Mouse (Mus musculus) gastrocnemius, postnatal 14 days (tissue): Measurements from ENCODE around the gene Kifc1. TPM values are rescaled to one million over a fixed set of nuclear protein-coding genes. Genes with fewer than 3 reads are reported as not detected.
A peak's percentile ranks its signal among the peaks of the same experiment; 100 is the strongest.

Source experiments
- DNase-seq: peaks from one replicate; pipeline ENCODE4 v3.0.0; 2021; ENCODE audit warnings: mixed read lengths
- intact Hi-C: fragments of 180-260 bp; cut with DNase I; formaldehyde crosslinking; loops from one replicate; pipeline ENCODE4 v1.15.1; 2025; ENCODE audit warnings: low total_unique reads
- long read RNA-seq, 2 experiments: library from polyadenylated mRNA; stranded (forward); transcript quantifications; one replicate each; pipeline ENCODE4 v2.0.0; 2021
- total RNA-seq, 2 experiments: library from RNA; stranded (reverse); gene quantifications; 2 replicates each; pipeline ENCODE4 v1.2.3; 2021

Gene Kifc1
- total RNA-seq = 1 to 10 TPM; 3.3 to 4.4 TPM
- long read RNA-seq, experiment 1, partial matches to known transcripts = 0 of 2 reads
- long read RNA-seq, experiment 1, other reads (novel, unspliced or antisense) = 0 of 2 reads
- long read RNA-seq, experiment 2, transcript Kifc1-204 (11 exons, 2,357 nt) = major isoform, 6 of 8 reads
- long read RNA-seq, experiment 2, partial matches to known transcripts = 0 of 8 reads
- long read RNA-seq, experiment 2, other reads (novel, unspliced or antisense) = 2 of 8 reads

DNA sequence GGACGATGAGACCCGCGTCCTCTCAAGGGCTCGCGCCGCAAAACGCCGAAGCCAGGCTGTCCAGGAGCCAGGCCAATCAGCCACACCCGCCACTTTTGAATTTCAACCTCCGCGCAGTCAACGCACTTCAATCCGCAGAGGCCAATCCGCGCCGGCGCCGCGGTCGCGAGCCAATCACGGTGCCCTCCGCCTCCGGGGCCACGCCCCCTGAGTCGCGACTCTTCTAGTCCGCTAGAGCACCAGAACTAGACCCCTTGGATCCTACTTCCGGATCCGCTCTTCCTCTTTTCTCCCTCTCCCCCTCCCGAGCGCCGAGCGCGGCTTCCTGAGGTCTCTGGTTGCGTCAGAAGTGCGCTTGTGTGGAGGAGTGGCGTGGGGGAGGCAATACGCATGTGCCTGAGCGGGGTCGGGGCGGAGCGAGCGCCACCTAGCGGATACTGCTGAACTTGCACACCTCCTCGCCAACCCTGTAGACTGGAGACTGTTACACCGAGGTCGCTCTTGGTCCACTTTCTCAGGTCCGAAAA is at the start of gene Kifc1:
Kifc1 (minus strand) TSS at position 129 of the 527 bp plus-strand sequence.
- DNase-seq = peak; percentile 99
- intact Hi-C loops = no loop called here

GRCm38 (mm10) chr17:33938783-33939182 is 48.3 kb upstream of the Kifc1 start:
- no peak for DNase-seq
- intact Hi-C loops = no loop called here

- intact Hi-C loops = no loop called here
- DNase-seq = no peak
These were observed 46.5 kb upstream of the Kifc1 start for GRCm38 (mm10) chr17:33936993-33937392.

- intact Hi-C loops = no loop called here
- DNase-seq = no peak
These were observed 45.1 kb upstream of the Kifc1 start for GRCm38 (mm10) chr17:33935422-33936055.

DNA sequence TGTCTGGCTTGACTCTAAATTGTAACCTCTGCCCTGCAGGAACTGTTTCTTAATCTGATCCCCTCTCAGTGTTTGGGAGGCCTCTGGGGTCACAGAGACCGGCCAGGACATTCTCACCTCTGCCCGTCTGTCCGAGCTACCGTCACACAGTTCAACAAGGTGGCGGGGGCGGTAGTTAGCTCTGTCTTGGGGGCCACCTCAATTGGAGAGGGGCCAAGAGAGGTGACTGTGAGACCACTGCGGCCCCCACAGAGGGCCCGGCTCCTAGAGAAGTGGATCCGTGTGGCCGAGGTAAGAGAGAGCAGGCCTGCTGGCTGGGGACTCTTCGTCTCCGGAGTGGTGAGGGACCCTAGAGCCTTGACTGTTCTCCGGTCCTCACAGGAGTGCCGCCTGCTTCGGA is 42.5 kb upstream of the Kifc1 start:
- intact Hi-C loops = no loop called here
- DNase-seq = no peak

- no peak for DNase-seq
- intact Hi-C loops = no loop called here
These were observed 42.0 kb upstream of the Kifc1 start for GRCm38 (mm10) chr17:33932448-33932847.

- DNase-seq = no peak
- intact Hi-C loops = no loop called here
These were observed 41.5 kb upstream of the Kifc1 start for GRCm38 (mm10) chr17:33931947-33932346.

GRCm38 (mm10) chr17:33931159-33931866 is 40.9 kb upstream of the Kifc1 start:
- no peak for DNase-seq
- intact Hi-C loops = no loop called here

GRCm38 (mm10) chr17:33930280-33931158 is 40.1 kb upstream of the Kifc1 start:
- intact Hi-C loops = no loop called here
- no peak for DNase-seq

DNA sequence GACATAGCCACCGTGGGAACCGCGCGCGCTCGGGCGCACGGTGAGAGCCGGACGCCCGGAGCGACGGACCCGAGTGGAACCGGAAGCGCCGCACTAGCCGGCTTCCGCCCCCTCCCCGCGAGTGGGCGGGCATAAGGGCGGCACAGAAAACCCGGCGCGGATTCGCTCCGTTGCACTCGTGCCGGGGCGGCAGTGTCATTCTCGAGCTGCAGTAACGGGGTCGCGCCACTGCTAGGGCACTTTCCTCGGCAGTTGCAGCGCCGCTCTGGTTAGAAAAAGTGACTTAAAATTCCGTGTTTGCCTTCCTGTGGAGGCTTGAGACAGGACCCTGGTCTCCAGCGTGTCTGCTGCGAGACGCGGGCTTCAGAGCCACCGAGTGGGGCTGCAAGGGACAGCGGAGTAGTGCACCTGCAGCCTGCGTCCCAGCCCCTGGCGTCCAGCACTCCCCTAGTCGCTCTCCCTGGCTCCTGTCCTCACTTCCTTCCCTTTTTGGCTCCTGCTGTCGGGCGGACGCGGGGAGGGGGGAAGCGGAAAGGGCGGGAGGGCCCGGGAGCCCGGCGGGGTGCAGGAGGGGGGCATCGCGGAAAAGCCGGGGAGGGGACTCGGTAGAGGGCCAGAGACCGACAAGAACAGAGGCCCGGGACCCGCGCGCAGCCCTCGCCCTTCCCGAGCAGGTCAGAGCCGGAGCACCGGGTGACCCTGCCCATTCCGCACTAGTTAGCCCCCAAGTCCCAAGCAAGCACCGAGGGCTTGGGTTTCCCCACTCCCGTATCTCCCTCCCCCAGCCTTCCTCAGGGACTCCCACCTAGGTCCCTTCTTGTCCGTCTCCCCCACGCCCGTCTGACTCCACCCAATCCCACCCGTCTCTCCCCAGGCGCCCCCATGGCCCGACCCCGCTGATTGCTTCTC is 39.2 kb upstream of the Kifc1 start, which contains the start of gene Rgl2:
Rgl2 (plus strand) TSS at position 173 of the 909 bp plus-strand sequence.
- DNase-seq = peak; percentile 94
- intact Hi-C loops = no loop called here

GRCm38 (mm10) chr17:33928251-33928947 is 37.9 kb upstream of the Kifc1 start:
- intact Hi-C loops = no loop called here

GRCm38 (mm10) chr17:33926207-33926932 is 35.9 kb upstream of the Kifc1 start:
- intact Hi-C loops = no loop called here
- DNase-seq = no peak

More at GRCm38 (mm10) chr17:33928251-33928947, 37.9 kb upstream of the Kifc1 start:
- DNase-seq = no peak

DNA sequence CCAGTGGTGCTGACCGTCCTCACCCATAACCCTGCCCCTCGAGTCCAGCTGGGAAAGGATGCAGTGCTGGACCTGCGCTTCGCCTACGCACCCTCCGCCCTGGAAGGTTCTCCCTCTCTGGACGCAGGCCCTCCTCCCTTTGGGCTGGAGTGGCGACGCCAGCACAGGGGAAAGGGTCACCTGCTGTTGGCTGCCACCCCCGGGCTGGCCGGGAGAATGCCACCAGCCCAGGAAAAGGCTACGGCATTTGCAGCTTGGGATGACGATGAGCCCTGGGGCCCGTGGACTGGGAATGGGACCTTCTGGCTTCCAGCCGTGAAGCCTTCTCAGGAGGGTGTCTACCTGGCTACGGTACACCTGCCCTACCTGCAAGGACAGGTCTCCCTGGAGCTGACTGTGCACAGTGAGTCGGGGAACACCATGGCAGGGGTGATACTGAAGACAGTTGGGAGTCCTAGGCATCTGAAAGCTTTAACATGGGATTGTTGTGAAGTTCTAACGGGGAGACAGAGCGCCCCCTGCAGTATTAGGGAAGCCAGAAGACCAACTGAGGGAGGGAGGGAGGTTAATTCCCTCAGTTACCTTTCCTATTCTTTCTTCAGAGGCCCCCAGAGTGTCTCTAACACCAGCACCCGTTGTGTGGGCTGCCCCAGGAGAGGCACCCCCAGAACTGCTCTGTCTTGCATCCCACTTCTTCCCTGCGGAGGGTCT is 35.1 kb upstream of the Kifc1 start:
- DNase-seq = peak; percentile 7
- intact Hi-C loops = no loop called here

GRCm38 (mm10) chr17:33924577-33925283 is 34.3 kb upstream of the Kifc1 start:
- intact Hi-C loops = no loop called here
- peak; percentile 13 for DNase-seq

- no peak for DNase-seq
- intact Hi-C loops = no loop called here
These were observed 30.9 kb upstream of the Kifc1 start for GRCm38 (mm10) chr17:33921361-33921760.
